Mouse (Mus musculus): ENCODE measurements around the gene Tex26. TPM values are rescaled to one million over a fixed set of nuclear protein-coding genes. Genes with fewer than 3 reads are reported as not detected.

Tex26 gene
- polyA plus RNA-seq, 1 experiment from 2014 or later = 0.38 TPM

- Histone ChIP-seq H3K4me3 (ENCODE audit: low read length) (no peak overlapping the region), H3K27me3 (replicated peaks; ENCODE audit: control insufficient read depth, insufficient read depth, low read length) (no peaks in the 10 kb centered on the region), H3K9ac (ENCODE audit: low read depth, low read length) (no peak overlapping the region), H3K27ac (ENCODE audit: low read length) (no peak overlapping the region), H3K4me2 (ENCODE audit: low read depth, low read length) (no peak overlapping the region), H3K9me3 (ENCODE audit: control insufficient read depth, low read length) (no peaks in the 10 kb centered on the region), H3K4me1 (ENCODE audit: control insufficient read depth, insufficient read depth, low read length) (peaks cover 20% of the 10 kb centered on the region), H3K36me3 (ENCODE audit: control insufficient read depth, insufficient read depth, low read length) (no peaks in the 10 kb centered on the region)
- ATAC-seq = no peak
- WGBS = 74% methylated on average over 4 of the region's 4 CpGs
Observed at GRCm38 (mm10) chr5:149429541-149429940, 9.9 kb upstream of the Tex26 start.

- ATAC-seq = no peak
- Histone ChIP-seq H3K4me2 (ENCODE audit: low read depth, low read length) (no peak overlapping the region), H3K36me3 (ENCODE audit: control insufficient read depth, insufficient read depth, low read length) (no peaks in the 10 kb centered on the region), H3K4me1 (ENCODE audit: control insufficient read depth, insufficient read depth, low read length) (peaks cover 23% of the 10 kb centered on the region), H3K27me3 (replicated peaks; ENCODE audit: control insufficient read depth, insufficient read depth, low read length) (no peaks in the 10 kb centered on the region), H3K9ac (ENCODE audit: low read depth, low read length) (no peak overlapping the region), H3K27ac (ENCODE audit: low read length) (no peak overlapping the region), H3K4me3 (ENCODE audit: low read length) (no peak overlapping the region), H3K9me3 (ENCODE audit: control insufficient read depth, low read length) (no peaks in the 10 kb centered on the region)
- WGBS = 90% methylated on average over 3 of the region's 3 CpGs
Observed at GRCm38 (mm10) chr5:149430943-149431342, 8.5 kb upstream of the Tex26 start.

GRCm38 (mm10) chr5:149433618-149434017, 5.8 kb upstream of the Tex26 start:
- peak overlapping the region; percentile 10; the same call in 1 of the 2 replicates for H3K4me3 ChIP-seq (ENCODE audit: low read length)
- ATAC-seq = peak; percentile 65
- peak overlapping the region; percentile 77 for H3K27ac ChIP-seq (ENCODE audit: low read length)
- peak overlapping the region; percentile 26; the same call in 1 of the 2 replicates for H3K4me2 ChIP-seq (ENCODE audit: low read depth, low read length)
- no peaks in the 10 kb centered on the region for H3K27me3 ChIP-seq (replicated peaks; ENCODE audit: control insufficient read depth, insufficient read depth, low read length)
- peaks cover 14% of the 10 kb centered on the region for H3K4me1 ChIP-seq (ENCODE audit: control insufficient read depth, insufficient read depth, low read length)
- no peaks in the 10 kb centered on the region for H3K36me3 ChIP-seq (ENCODE audit: control insufficient read depth, insufficient read depth, low read length)
- 51% methylated on average over 7 of the region's 7 CpGs for WGBS
- no peaks in the 10 kb centered on the region for H3K9me3 ChIP-seq (ENCODE audit: control insufficient read depth, low read length)
- no peak overlapping the region for H3K9ac ChIP-seq (ENCODE audit: low read depth, low read length)

GRCm38 (mm10) chr5:149434141-149434690, 5.2 kb upstream of the Tex26 start:
- Histone ChIP-seq H3K4me2 (ENCODE audit: low read depth, low read length) (peak overlapping the region; percentile 26; the same call in 1 of the 2 replicates), H3K4me3 (ENCODE audit: low read length) (no peak overlapping the region), H3K4me1 (ENCODE audit: control insufficient read depth, insufficient read depth, low read length) (peaks cover 9% of the 10 kb centered on the region; the same call in 1 of the 2 replicates), H3K9ac (ENCODE audit: low read depth, low read length) (no peak overlapping the region), H3K9me3 (ENCODE audit: control insufficient read depth, low read length) (no peaks in the 10 kb centered on the region), H3K27me3 (replicated peaks; ENCODE audit: control insufficient read depth, insufficient read depth, low read length) (no peaks in the 10 kb centered on the region), H3K36me3 (ENCODE audit: control insufficient read depth, insufficient read depth, low read length) (no peaks in the 10 kb centered on the region), H3K27ac (ENCODE audit: low read length) (peak overlapping the region; percentile 77)
- 17% methylated on average over 9 of the region's 9 CpGs for WGBS
- ATAC-seq = peak; percentile 84

GRCm38 (mm10) chr5:149436541-149436940, 2.9 kb upstream of the Tex26 start:
- Histone ChIP-seq H3K27ac (ENCODE audit: low read length) (no peak overlapping the region), H3K9me3 (ENCODE audit: control insufficient read depth, low read length) (no peaks in the 10 kb centered on the region), H3K4me3 (ENCODE audit: low read length) (no peak overlapping the region), H3K27me3 (replicated peaks; ENCODE audit: control insufficient read depth, insufficient read depth, low read length) (no peaks in the 10 kb centered on the region), H3K4me2 (ENCODE audit: low read depth, low read length) (no peak overlapping the region), H3K36me3 (ENCODE audit: control insufficient read depth, insufficient read depth, low read length) (no peaks in the 10 kb centered on the region), H3K4me1 (ENCODE audit: control insufficient read depth, insufficient read depth, low read length) (peaks cover 14% of the 10 kb centered on the region), H3K9ac (ENCODE audit: low read depth, low read length) (no peak overlapping the region)
- 57% methylated on average over 3 of the region's 3 CpGs for WGBS
- ATAC-seq = no peak

- ATAC-seq = no peak
- Histone ChIP-seq H3K36me3 (ENCODE audit: control insufficient read depth, insufficient read depth, low read length) (no peaks in the 10 kb centered on the region), H3K4me3 (ENCODE audit: low read length) (no peak overlapping the region), H3K27ac (ENCODE audit: low read length) (no peak overlapping the region), H3K9me3 (ENCODE audit: control insufficient read depth, low read length) (no peaks in the 10 kb centered on the region), H3K27me3 (replicated peaks; ENCODE audit: control insufficient read depth, insufficient read depth, low read length) (no peaks in the 10 kb centered on the region), H3K4me2 (ENCODE audit: low read depth, low read length) (no peak overlapping the region), H3K9ac (ENCODE audit: low read depth, low read length) (no peak overlapping the region), H3K4me1 (ENCODE audit: control insufficient read depth, insufficient read depth, low read length) (peaks cover 14% of the 10 kb centered on the region)
- 70% methylated on average over 6 of the region's 6 CpGs for WGBS
Observed at GRCm38 (mm10) chr5:149437150-149437549, 2.3 kb upstream of the Tex26 start.

- H3K9ac ChIP-seq (ENCODE audit: low read depth, low read length) = peak overlapping the region; percentile 55
- peak overlapping the region; percentile 90 for H3K27ac ChIP-seq (ENCODE audit: low read length)
- WGBS = 1% methylated on average over 18 of the region's 18 CpGs
- no peaks in the 10 kb centered on the region for H3K9me3 ChIP-seq (ENCODE audit: control insufficient read depth, low read length)
- H3K36me3 ChIP-seq (ENCODE audit: control insufficient read depth, insufficient read depth, low read length) = no peaks in the 10 kb centered on the region
- ATAC-seq = peak; percentile 79
- peak overlapping the region; percentile 50 for H3K4me3 ChIP-seq (ENCODE audit: low read length)
- peaks cover 6% of the 10 kb centered on the region for H3K4me1 ChIP-seq (ENCODE audit: control insufficient read depth, insufficient read depth, low read length)
- H3K4me2 ChIP-seq (ENCODE audit: low read depth, low read length) = peak overlapping the region; percentile 86
- no peaks in the 10 kb centered on the region for H3K27me3 ChIP-seq (replicated peaks; ENCODE audit: control insufficient read depth, insufficient read depth, low read length)
Observed at GRCm38 (mm10) chr5:149440180-149440573, 717 bp downstream of the Tex26 start.

GRCm38 (mm10) chr5:149441646-149442276, 2.3 kb downstream of the Tex26 start:
- no peak overlapping the region for H3K4me3 ChIP-seq (ENCODE audit: low read length)
- 59% methylated on average over 14 of the region's 14 CpGs for WGBS
- 0 out of 2 replicates have a peak overlapping the region, but pooled peaks have one; percentile 14 for H3K9ac ChIP-seq (ENCODE audit: low read depth, low read length)
- no peaks in the 10 kb centered on the region for H3K36me3 ChIP-seq (ENCODE audit: control insufficient read depth, insufficient read depth, low read length)
- peaks cover 6% of the 10 kb centered on the region for H3K4me1 ChIP-seq (ENCODE audit: control insufficient read depth, insufficient read depth, low read length)
- H3K4me2 ChIP-seq (ENCODE audit: low read depth, low read length) = no peak overlapping the region
- ATAC-seq = no peak
- H3K27me3 ChIP-seq (replicated peaks; ENCODE audit: control insufficient read depth, insufficient read depth, low read length) = no peaks in the 10 kb centered on the region
- no peaks in the 10 kb centered on the region for H3K9me3 ChIP-seq (ENCODE audit: control insufficient read depth, low read length)
- no peak overlapping the region for H3K27ac ChIP-seq (ENCODE audit: low read length)

GRCm38 (mm10) chr5:149442277-149442660, 2.8 kb downstream of the Tex26 start:
- peaks cover 6% of the 10 kb centered on the region for H3K4me1 ChIP-seq (ENCODE audit: control insufficient read depth, insufficient read depth, low read length)
- H3K9me3 ChIP-seq (ENCODE audit: control insufficient read depth, low read length) = no peaks in the 10 kb centered on the region
- H3K27ac ChIP-seq (ENCODE audit: low read length) = no peak overlapping the region
- no peaks in the 10 kb centered on the region for H3K36me3 ChIP-seq (ENCODE audit: control insufficient read depth, insufficient read depth, low read length)
- no peak overlapping the region for H3K4me2 ChIP-seq (ENCODE audit: low read depth, low read length)
- H3K9ac ChIP-seq (ENCODE audit: low read depth, low read length) = no peak overlapping the region
- no peak for ATAC-seq
- 67% methylated on average over 15 of the region's 15 CpGs for WGBS
- H3K27me3 ChIP-seq (replicated peaks; ENCODE audit: control insufficient read depth, insufficient read depth, low read length) = no peaks in the 10 kb centered on the region
- H3K4me3 ChIP-seq (ENCODE audit: low read length) = no peak overlapping the region

Measured in intestine, embryonic 16.5 days (tissue).